Mouse (Mus musculus) midbrain, embryonic 14.5 days (tissue): Measurements from ENCODE around the gene Otc. TPM values are rescaled to one million over a fixed set of nuclear protein-coding genes. Genes with fewer than 3 reads are reported as not detected.

Experiments used
- ATAC-seq: fragments of 200-750 bp; cut with Nextera tagmentation; 2 replicates; pipeline ENCODE4 v1.8.0; 2017; ENCODE audit warnings: moderate number of reproducible peaks, moderate library complexity; ENCODE audit not compliant: low FRiP score, low TSS enrichment
- DNase-seq: peaks from one replicate; pipeline ENCODE4 v3.0.0-alpha.2; 2015
- H3K27ac ChIP-seq: fragments of 300-500 bp; sonication (generic); replicated peaks from 2 replicates; pipeline ENCODE4 v1.5.1; 2014; ENCODE audit warnings: mild to moderate bottlenecking, low read depth, low read length, moderate library complexity
- H3K27me3 ChIP-seq: fragments of 300-500 bp; sonication (generic); 2 replicates; pipeline ENCODE4 v1.6.1; 2014; ENCODE audit warnings: low read length, control low read depth, mixed read lengths; ENCODE audit not compliant: control insufficient read depth, insufficient read depth
- H3K36me3 ChIP-seq: fragments of 300-500 bp; sonication (generic); 2 replicates; pipeline ENCODE4 v1.6.1; 2014; ENCODE audit warnings: low read length, control low read depth; ENCODE audit not compliant: control insufficient read depth, insufficient read depth
- H3K4me1 ChIP-seq: fragments of 300-500 bp; sonication (generic); 2 replicates; pipeline ENCODE4 v1.6.1; 2014; ENCODE audit warnings: mild to moderate bottlenecking, antibody characterized with exemption, low read length, control low read depth; ENCODE audit not compliant: control insufficient read depth, insufficient read depth
- H3K4me2 ChIP-seq: fragments of 300-500 bp; sonication (generic); 2 replicates; pipeline ENCODE4 v1.6.1; 2014; ENCODE audit warnings: mild to moderate bottlenecking, low read length, moderate library complexity
- H3K4me3 ChIP-seq: fragments of 300-500 bp; sonication (generic); replicated peaks from 2 replicates; pipeline ENCODE4 v1.5.1; 2014; ENCODE audit warnings: low read depth, low read length
- H3K9ac ChIP-seq: fragments of 300-500 bp; sonication (generic); replicated peaks from 2 replicates; pipeline ENCODE4 v1.6.1; 2014; ENCODE audit warnings: mild to moderate bottlenecking, low read length, moderate library complexity
- H3K9me3 ChIP-seq: fragments of 300-500 bp; sonication (generic); 2 replicates; pipeline ENCODE4 v1.6.1; 2016; ENCODE audit warnings: low read length, control low read depth, mixed read lengths; ENCODE audit not compliant: control insufficient read depth
- WGBS: fragments of 180-500 bp; shearing (Covaris S2); extraction: QIAGEN DNeasy Blood & Tissue Kit; methylation state at CpG from one replicate; pipeline ENCODE4 v1.1.7; 2014; 5-methylcytosine and 5-hydroxymethylcytosine counted together
- polyA plus RNA-seq: library from polyadenylated mRNA; unstranded; fragments of >200 nt; fragmentation: Nextera tagmentation; extraction: Ambion mirVana; gene quantifications from 2 replicates; pipeline ENCODE4 v1.2.1, GENCODE M21; 2014

Otc gene
- polyA plus RNA-seq, 1 experiment from 2014 or later = not detected

GRCm38 (mm10) chrX:10336816-10337215 lies 84.7 kb downstream of the Otc start:
- H3K4me1 ChIP-seq = no peaks in the 10 kb centered on the region
- no peaks in the 10 kb centered on the region for H3K27me3 ChIP-seq
- H3K9me3 ChIP-seq = no peaks in the 10 kb centered on the region
- no peak overlapping the region for H3K4me3 ChIP-seq
- no peak overlapping the region for H3K4me2 ChIP-seq
- no peak overlapping the region for H3K9ac ChIP-seq
- WGBS = 68% methylated on average over 2 of the region's 2 CpGs
- no peak overlapping the region for H3K27ac ChIP-seq
- ATAC-seq = no peak
- H3K36me3 ChIP-seq = no peaks in the 10 kb centered on the region
- DNase-seq = no peak

DNA sequence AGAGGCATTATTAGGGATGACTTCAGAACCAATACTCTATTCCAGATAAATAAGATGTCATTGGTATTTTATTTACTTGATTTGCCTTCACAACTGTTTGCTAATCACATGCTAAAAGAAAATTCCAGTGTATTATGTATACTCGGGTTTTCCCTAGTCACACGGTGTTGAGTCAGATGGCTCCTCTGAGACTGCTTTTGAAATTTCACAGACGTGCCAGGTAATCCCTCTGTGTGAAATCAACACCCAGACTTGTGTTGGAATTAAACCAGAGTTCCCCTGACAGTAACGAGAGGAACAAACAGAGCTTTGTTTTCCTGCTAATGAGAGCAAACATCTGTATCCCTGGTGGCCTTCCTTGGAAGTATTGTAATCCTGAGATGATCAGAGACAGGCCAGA lies 103.8 kb downstream of the Otc start:
- WGBS = 52% methylated on average over 4 of the region's 4 CpGs
- ATAC-seq = no peak
- no peaks in the 10 kb centered on the region for H3K36me3 ChIP-seq
- no peaks in the 10 kb centered on the region for H3K4me1 ChIP-seq
- H3K4me3 ChIP-seq = no peak overlapping the region
- H3K27me3 ChIP-seq = no peaks in the 10 kb centered on the region
- no peaks in the 10 kb centered on the region for H3K9me3 ChIP-seq
- no peak overlapping the region for H3K27ac ChIP-seq
- H3K9ac ChIP-seq = no peak overlapping the region
- H3K4me2 ChIP-seq = no peak overlapping the region
- DNase-seq = no peak

Other genes with a start within 250 kb of the Otc start
- gene Srpx, start 134.6 kb upstream of the Otc start, polyA plus RNA-seq = 0.76 and 3.1 TPM in 2 replicates
- gene Rpgr, start 35.4 kb upstream of the Otc start, polyA plus RNA-seq = 38.1 and 39.6 TPM in 2 replicates
- 332 and 367 TPM in 2 replicates for gene Tspan7, start 232.9 kb downstream of the Otc start, polyA plus RNA-seq